Mouse (Mus musculus) lung, adult 2 months (tissue): Measurements from ENCODE around the gene Abcd3.

Experiments
- CTCF ChIP-seq: fragments of 200-500 bp; IDR thresholded peaks from 2 replicates; pipeline ENCODE4 v1.5.1; 2011; ENCODE audit warnings: mild to moderate bottlenecking, low read length, control low read depth; ENCODE audit not compliant: insufficient read depth
- POLR2A ChIP-seq: fragments of 200-500 bp; IDR thresholded peaks from 2 replicates; pipeline ENCODE4 v1.6.1; 2011; ENCODE audit warnings: low read depth, mild to moderate bottlenecking, control low read depth, low read length, borderline replicate concordance; ENCODE audit errors: extremely low read depth

DNA sequence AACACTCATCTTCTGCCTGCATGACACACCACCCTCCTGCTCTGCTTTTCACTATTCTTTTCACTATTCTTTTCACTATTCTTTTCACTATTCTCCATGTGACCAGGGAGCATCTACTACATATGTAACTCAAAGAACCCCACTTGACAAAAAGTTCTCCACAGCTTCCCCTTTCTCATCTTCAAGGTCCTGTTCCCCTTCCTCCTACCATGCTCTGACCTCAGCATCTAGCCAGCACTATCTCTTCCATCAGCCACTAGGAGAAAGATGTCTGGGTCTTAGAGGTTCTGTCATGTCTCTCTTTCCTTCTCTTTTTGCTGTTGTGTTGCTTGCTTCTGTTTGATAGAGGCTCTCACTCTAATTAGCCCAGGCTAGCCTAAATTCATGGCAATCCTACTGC, 49.1 kb downstream of the Abcd3 start:
- no peak for TF ChIP-seq CTCF
- no peak for TF ChIP-seq POLR2A
